Mouse (Mus musculus) embryo, embryonic 10 days (tissue): ENCODE data around the gene Cldn5.

Experiments used
- DNase-seq: peaks from one replicate; pipeline ENCODE4 v3.0.0-alpha.2; 2015; ENCODE audit warnings: low spot score

Gene Cldn5

GRCm38 (mm10) chr16:18776556-18777100 is at the start of gene Cldn5:
Gene Cldn5 (plus strand): TSS chr16:18776847.
- peak; percentile 37 for DNase-seq

- no peak for DNase-seq
These were observed 48.8 kb upstream of the Cldn5 start for GRCm38 (mm10) chr16:18727536-18728499.

GRCm38 (mm10) chr16:18729185-18729584 is 47.5 kb upstream of the Cldn5 start:
- DNase-seq = no peak

GRCm38 (mm10) chr16:18730640-18731039 is 46.0 kb upstream of the Cldn5 start:
- no peak for DNase-seq

DNA sequence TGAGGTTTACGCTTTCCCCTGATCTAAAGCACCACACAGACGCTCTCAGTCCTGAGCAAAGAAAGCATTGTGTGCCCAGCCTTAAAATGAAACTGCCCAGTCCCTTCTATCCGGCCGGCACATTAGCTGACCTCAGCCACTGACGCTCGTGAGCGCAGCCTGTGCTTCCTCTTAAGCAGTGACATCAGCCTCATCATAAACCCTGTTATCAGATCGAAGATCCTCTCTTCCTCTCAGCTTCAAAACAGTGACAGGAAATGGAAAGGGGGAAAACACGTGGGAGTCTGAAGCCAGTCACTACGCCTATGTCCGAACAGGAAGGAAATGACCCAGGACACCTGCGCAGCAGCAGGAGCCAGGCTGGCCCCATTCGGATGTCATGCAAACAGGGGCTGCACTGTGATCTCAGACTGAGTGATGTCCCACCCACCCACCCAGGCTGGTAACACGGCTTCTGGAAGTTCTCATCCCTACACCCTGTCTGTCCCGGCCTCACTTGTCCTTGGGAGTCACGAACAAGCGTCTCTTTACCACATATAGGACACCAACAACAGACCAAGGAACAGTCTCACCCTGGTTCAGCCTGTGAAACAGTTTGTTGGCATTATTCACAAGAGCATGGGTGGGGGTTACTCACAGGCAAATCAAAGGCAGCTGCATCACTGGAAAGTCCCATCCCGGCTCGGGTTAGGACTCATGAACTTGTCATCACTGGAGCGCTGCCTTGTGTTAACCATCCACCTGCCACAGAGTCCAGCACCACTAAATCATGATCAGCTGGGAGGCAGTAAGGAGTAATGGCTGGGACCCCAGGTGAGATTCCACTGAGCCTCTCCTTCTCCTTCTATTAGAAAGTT is 43.3 kb upstream of the Cldn5 start:
- DNase-seq = peak; percentile 49

DNA sequence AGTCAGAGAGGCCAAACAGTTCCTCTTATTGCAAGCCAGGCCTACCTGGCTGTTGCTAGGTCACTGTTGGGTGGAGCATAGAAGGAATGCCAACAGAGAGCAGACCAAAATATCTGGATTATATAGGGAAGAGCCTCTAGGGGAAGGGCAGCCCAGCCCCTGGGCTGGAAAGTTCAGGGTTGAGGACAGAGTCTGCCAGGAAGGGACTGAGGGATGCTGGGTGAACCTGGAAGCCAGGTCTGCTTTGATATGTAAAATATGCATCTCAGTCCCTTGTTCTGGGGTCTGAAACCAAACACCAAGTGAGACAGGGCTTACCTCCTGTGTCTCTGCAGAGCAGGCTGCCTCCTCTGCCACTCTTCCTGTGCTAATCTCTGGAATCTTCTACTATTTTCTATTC is 38.3 kb upstream of the Cldn5 start:
- no peak for DNase-seq

- DNase-seq = no peak
These were observed 30.2 kb upstream of the Cldn5 start for GRCm38 (mm10) chr16:18746268-18747122.

DNA sequence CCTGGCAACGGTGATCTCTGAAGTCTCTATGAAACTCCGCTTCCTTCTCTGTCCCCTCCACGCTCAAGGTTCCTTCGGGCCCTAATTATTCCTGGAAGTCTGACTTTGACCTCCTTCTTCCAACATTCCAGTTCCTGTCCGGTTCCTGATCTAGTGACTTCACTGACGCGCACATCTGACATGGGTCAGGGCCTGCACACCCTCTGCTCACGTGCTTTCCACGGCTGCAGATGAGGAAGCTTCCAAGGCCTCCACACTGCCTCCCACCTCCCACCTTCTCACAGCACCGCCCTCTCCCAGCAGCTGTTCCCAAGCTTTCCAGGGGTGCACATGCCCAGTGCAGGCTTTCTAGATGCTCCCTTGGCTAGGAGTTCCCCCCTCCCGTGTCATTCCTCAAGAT is 25.5 kb upstream of the Cldn5 start:
- no peak for DNase-seq

- no peak for DNase-seq
These were observed 24.7 kb upstream of the Cldn5 start for GRCm38 (mm10) chr16:18751885-18752499.

- DNase-seq = no peak
These were observed 14.9 kb upstream of the Cldn5 start for GRCm38 (mm10) chr16:18761734-18762133.

GRCm38 (mm10) chr16:18762960-18763359 is 13.7 kb upstream of the Cldn5 start:
- DNase-seq = no peak

DNA sequence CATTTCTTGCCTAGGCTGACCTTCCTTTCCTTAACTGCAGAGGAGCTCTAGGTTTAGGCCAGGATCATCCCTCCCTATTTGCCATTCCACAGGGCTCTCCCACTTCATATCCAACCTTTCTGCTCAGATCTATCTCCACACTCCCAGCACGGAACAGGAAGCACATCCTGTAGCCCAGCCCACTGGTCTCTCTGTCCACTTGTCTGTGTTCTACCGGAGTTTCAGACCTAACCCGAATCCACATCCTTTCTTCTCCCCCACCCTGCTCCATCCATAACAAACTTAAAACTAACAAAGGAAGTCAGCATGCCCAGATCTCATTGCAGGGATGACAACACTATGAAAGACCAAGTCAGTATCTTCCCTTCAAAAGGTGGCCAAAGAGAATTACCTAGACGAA is 10.3 kb upstream of the Cldn5 start:
- DNase-seq = no peak

DNA sequence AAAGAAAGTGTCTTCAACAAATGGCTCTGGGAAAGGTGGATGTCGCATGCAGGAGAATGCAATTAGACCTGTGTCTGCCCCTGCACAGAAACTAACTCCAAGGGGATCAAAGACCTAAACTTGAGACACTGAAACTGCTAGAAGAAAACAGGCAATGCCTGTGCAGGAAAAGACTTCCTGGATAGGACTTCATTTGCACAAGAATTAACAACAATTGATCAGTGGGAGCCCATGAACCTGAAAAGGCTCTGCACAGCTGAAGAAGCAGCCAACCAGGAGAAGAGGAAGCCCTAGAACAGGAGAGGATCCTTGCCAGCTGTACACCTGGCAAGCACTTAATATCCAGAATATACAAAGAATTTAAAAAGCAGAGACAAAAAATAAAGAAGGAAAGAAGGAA is 7.1 kb upstream of the Cldn5 start:
- DNase-seq = no peak

DNA sequence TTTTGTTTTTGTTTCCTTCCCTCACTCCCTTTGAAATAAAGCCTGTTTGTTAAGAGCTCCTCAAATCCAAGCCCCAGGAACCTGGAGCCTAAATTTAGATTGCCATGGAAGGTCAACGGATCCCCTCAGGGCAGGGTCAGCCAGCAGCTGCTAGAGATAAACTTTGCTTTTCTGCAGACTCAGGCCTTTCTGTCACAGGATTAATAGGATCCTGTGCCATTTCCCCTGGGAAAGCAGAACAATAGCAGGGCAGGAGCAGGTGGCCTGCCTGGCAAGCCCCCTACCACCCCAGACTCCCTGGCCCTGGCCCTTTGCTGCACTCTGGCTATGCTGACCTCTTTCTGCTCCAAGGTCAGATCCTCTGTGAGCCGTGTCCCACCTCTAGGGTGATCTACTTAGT is 2.7 kb upstream of the Cldn5 start:
- peak; percentile 56 for DNase-seq

GRCm38 (mm10) chr16:18775621-18776555 is 759 bp upstream of the Cldn5 start:
- DNase-seq = no peak

- peak; percentile 41 for DNase-seq
These were observed 744 bp downstream of the Cldn5 start for GRCm38 (mm10) chr16:18777101-18778080.

DNA sequence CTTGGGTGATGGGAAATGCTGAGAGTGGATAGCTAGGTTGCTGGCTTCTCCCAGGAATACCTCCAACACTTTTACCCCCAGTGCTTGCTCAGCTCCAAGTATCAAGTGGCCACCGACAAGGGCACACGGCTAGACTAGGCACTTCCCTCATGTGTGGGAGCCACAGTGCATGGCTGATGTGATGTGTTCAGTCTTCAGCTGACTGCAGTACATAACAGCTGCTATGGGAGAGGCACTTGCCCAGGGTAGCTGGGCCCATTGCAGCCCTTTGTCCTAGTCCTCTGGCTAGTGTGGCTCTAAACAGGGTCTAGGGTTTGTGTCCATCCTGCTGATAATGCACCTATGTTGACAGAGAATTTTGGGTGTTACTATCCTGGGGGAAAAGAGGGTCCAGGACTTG is 1.8 kb downstream of the Cldn5 start:
- DNase-seq = peak; percentile 20

- no peak for DNase-seq
These were observed 5.2 kb downstream of the Cldn5 start for GRCm38 (mm10) chr16:18781810-18782209.

DNA sequence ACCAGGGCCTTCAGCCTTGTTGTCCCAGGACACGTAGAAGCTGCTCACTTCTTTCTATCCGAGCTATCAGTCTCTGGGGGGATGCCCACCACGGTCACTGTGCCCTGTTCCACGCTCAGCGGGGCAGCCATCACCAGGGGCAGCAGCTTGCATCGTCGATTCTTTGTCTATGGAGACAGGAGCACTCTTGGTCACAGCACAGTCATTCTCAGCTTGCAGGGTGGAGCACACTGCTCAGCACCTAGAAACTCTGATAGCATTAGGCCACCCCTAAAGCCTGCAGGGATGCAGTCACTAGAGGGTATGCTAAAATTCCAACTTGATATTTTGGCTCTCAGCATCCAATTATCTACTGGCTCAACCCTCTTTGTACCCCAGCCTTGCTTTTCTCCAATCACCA is 8.4 kb downstream of the Cldn5 start:
- no peak for DNase-seq
